Mouse (Mus musculus): Measurements from ENCODE around the gene Tpp1.
"Not testable (repeated sequence)": the region's sequence is repeated elsewhere in the genome, so short reads cannot be mapped to it uniquely, and the experiment has no call there.

DNA sequence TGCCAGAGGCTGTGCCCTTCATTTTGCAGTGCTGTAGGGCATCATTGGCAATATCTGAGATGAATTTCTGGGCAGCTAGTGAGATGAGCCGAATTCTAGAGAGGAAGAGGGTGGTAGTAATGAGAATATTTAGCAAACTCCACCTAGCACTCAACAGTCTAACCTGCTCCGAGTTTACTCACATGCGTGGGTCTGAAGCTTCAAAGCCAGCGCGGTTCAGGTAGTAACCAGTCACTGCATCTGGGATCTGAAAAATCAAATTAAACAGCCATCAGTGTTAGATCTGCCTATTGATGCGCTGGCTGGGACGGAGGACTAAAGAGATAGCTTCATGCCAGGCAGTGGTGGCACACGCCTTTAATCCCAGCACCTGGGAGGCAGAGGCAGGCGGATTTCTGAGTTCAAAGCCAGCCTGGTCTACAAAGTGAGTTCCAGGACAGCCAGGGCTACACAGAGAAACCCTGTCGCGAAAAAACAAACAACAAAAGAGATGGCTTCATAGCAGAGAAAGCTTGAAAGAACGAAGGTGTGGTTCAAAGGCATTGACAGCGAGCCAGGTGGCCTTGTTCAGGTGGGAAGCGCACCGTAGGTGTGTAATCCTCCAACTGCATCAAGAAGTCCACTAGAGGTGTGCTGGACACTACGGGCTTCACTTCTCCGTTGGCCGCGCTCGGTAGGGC, 8.6 kb downstream of the Tpp1 start:
- not testable (repeated sequence) for TF ChIP-seq MAX (IDR thresholded peaks at IDR 0.05); CTCF (IDR thresholded peaks at IDR 0.05; ENCODE audit: control insufficient read depth, insufficient read depth, insufficient read length); CEBPB (IDR thresholded peaks at IDR 0.05; ENCODE audit: low read depth)

Measured in C2C12 (cell line).